Mouse (Mus musculus) ovary, adult 10 weeks (tissue): ENCODE measurements around the gene Vmn1r34. TPM values are rescaled to one million over a fixed set of nuclear protein-coding genes. Genes with fewer than 3 reads are reported as not detected.

Experiments
- polyA plus RNA-seq: library from polyadenylated mRNA; stranded (reverse); fragments of 350-450 nt; fragmentation: Illumina TruSeq; extraction: RNeasy Lipid Tissue Mini Kit (QIAGEN cat#74804); gene quantifications from one replicate; pipeline ENCODE4 v1.2.3, GENCODE M21; 2014

The Vmn1r34 gene
- polyA plus RNA-seq, result not detected

DNA sequence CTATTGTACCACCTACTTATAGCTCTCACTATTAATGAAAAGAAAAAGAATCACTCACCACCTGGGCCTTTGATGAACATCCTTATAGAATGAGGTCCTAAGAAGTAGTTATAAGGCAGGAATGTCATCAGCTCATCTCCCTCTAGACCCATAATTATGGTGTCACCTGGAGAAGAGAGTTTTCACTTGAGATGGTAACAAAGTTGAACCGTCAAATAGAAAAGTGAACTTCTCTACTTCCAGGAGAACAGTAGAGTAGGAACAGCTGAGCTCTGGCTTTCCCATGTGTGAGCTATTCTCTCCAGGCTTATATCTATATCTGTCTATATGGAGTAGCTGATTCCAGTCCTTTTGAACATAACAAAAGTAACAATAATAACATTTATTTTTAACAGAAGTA, at the start of gene Vmn1r34:
Gene Vmn1r34 (minus strand): TSS at position 101 of the 400 bp plus-strand sequence.

DNA sequence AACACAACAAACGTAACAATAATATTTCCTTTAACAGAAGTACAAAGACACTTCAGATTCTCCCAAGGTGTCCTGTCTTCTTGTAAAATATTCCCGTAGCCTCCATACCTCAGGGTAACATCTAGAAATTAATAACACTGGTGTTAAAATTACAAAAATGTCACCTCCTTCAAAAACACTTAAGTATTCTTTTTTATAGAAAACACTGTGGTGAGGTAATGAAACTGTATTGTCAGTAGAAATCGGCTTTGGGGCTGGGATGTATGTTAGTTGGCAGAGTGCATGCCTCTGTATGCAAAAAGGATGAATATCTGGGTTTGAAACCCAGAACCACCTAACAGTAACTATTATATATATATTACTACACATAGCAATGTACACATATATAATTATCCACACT, 42.1 kb upstream of the Vmn1r34 start, which contains the start of gene Vmn1r35:
Gene Vmn1r35 (minus strand): TSS at position 101 of the 400 bp plus-strand sequence.

DNA sequence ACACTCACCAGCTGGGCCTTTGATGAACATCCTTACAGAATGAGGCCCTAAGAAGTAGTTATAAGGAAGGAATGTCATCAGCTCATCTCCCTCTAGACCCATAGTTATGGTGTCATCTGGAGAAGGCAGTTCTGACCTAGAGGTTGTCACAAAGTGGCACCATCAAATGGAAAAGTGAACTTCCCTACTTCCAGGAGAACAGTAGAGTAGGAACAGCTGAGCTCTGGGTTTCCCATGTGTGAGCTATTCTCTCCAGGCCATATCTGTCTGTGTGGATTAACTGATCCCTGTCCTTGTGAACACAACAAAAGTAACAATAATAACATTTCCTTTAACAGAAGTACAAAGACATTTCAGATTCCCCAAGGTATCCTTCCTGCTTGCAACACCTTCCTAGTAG, 25.5 kb downstream of the Vmn1r34 start, which contains the start of gene Vmn1r33:
Gene Vmn1r33 (minus strand): TSS at position 101 of the 400 bp plus-strand sequence.

Other genes starting within 250 kb of the Vmn1r34 start
- gene Mad2l1, start 108.5 kb downstream of the Vmn1r34 start, polyA plus RNA-seq, result 145 TPM
- gene Vmn1r32, start 83.8 kb downstream of the Vmn1r34 start, polyA plus RNA-seq, result not detected
- not detected for gene Vmn1r33, start 25.6 kb downstream of the Vmn1r34 start, polyA plus RNA-seq
- not detected for gene Vmn1r35, start 42.0 kb upstream of the Vmn1r34 start, polyA plus RNA-seq
- gene Vmn1r36, start 75.3 kb upstream of the Vmn1r34 start, polyA plus RNA-seq, result not detected
- gene Vmn1r37, start 85.5 kb upstream of the Vmn1r34 start, polyA plus RNA-seq, result not detected
- gene Vmn1r38, start 138.7 kb upstream of the Vmn1r34 start, polyA plus RNA-seq, result not detected
- not detected for gene Vmn1r39, start 166.7 kb upstream of the Vmn1r34 start, polyA plus RNA-seq